Mouse (Mus musculus) regulatory T cell (primary cell): Measurements from ENCODE around the gene Sc5d.

ENCODE experiments used
- in situ Hi-C: fragments of 300-600 bp; cut with MboI, MseI; formaldehyde crosslinking; loops from one replicate; pipeline ENCODE4 v1.15.1; 2025; ENCODE audit warnings: high pct_unique_total_duplicates

Sc5d gene

GRCm38 (mm10) chr9:42264145-42264544 lies at the start of gene Sc5d:
Sc5d (minus strand) TSS chr9:42264256.
- in situ Hi-C loops: no loop called here

DNA sequence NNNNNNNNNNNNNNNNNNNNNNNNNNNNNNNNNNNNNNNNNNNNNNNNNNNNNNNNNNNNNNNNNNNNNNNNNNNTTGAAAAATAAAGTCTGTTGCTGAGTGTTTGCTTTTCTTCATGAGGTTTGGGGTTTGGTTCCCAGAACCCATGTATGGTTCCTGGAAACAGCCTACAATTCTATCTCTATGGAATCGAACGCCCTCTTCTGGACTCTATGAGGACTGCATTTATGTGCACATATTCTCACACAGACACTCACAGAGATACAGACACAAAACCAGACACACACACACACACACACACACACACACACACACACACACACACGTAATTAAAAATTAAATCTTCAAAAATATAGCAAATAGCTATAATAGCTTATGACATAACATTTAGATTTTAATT lies 47.3 kb upstream of the Sc5d start:
- in situ Hi-C loops: loop anchor here (5.0 kb wide), 1 partner anchor 84 kb away; no protein-coding TSS in a partner anchor

GRCm38 (mm10) chr9:42303894-42304293 lies 39.8 kb upstream of the Sc5d start:
- in situ Hi-C loops: no loop called here

DNA sequence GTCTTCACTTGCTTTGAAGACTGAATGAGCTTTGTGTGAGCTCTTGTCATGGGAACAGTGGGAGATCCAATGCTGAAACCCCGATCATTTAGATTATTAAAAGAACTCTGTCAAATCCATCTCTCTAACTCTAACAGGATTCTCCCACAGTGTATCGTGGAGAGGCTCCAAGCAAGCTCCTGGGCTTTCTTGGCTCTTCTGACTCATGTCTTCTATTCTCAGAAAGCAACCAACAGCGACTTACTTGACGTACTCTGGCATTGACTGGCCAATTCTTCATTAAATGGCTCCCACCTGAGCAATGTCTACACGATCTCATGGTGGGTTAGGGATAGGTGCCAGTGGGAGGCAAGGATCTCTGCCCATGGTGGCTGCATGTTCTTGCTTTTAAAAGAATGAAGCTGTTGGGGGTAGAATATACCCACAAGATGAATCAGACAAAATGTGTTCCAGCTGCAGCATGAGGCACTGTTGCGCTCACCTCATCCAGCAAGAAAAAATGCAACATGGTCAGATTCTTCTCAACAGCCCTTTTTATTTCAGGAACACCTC lies 37.1 kb upstream of the Sc5d start:
- in situ Hi-C loops: no loop called here

GRCm38 (mm10) chr9:42296297-42296922 lies 32.4 kb upstream of the Sc5d start:
- in situ Hi-C loops: no loop called here

DNA sequence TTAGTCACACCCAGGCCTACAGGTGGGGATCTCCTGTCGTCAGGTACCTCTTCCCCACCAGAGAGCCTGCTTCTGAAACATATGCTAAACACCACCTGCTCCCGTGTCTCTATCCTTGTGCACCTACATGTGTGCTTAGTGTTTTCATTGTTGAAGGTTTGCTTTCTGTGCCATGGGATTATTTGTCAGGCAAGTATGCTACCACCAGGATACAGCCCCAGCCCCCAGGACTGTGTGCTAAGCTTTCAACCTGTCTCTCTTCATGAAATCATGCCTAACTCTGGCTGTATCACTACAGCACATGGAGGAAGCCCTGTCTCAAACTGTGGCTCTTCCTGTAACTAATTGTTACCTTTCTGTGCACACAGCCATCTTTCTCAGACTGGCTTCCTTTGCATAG lies 30.1 kb upstream of the Sc5d start:
- in situ Hi-C loops: no loop called here

- in situ Hi-C loops: no loop called here
Measured at GRCm38 (mm10) chr9:42293596-42293995, 29.5 kb upstream of the Sc5d start.

- in situ Hi-C loops: no loop called here
Measured at GRCm38 (mm10) chr9:42293051-42293450, 29.0 kb upstream of the Sc5d start.

DNA sequence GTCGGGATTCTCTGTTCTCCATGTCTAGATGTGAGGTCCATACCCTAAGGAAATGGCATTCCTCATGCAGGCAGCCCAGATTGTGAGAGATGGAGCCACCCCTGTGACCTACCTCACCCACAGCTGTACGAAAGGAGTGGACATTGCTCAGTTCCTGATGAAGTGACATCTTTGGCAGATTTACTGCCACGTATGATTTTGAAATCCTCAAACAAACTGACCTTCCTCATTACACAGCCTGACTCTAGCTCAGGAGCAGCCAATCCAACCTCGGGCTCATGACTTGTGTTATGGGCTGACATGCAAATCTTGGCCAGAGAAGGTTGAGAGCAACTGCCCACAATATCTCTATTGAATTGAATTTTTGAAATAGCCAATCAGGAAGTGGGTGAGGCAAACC lies 15.6 kb upstream of the Sc5d start:
- in situ Hi-C loops: no loop called here

DNA sequence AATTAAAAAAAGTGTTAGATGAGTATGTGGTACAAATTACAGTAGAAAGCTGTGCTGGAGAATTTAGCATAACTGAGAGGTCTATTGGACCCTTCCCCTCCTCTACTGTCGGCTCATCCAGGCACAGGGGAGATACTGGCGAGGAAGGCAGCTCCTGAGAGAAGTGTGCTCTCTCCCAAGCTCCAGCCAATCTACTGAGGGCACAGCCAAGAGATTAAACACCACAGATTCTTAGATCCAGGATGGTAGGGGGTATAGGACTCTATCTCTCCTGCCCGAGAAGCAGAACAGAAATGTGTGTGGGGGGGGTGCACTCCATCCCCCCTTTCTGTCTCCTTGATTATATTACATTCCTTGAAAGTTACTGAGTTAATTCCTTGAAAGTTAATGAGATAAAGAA lies 14.0 kb upstream of the Sc5d start:
- in situ Hi-C loops: no loop called here

- in situ Hi-C loops: no loop called here
Measured at GRCm38 (mm10) chr9:42277606-42278005, 13.6 kb upstream of the Sc5d start.

GRCm38 (mm10) chr9:42277162-42277561 lies 13.1 kb upstream of the Sc5d start:
- in situ Hi-C loops: no loop called here

DNA sequence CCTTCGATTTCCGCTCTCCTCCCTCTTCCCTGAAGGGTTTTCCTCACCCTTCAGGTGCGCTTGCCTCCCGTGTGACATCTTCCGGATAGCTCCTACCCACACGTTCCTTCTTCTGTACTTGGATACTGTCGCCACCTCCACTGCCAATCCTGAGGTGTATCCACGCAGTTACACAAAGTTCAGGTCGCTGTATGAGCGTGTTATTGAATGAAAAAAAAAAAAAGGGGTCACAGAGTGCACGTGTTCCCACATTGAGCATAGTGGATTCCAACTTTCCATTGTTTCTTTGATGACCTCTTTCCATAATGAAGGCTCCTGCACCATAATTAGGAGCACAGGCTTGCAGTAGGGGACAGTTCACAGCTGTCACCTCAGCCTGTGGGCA lies 11.7 kb upstream of the Sc5d start:
- in situ Hi-C loops: no loop called here

DNA sequence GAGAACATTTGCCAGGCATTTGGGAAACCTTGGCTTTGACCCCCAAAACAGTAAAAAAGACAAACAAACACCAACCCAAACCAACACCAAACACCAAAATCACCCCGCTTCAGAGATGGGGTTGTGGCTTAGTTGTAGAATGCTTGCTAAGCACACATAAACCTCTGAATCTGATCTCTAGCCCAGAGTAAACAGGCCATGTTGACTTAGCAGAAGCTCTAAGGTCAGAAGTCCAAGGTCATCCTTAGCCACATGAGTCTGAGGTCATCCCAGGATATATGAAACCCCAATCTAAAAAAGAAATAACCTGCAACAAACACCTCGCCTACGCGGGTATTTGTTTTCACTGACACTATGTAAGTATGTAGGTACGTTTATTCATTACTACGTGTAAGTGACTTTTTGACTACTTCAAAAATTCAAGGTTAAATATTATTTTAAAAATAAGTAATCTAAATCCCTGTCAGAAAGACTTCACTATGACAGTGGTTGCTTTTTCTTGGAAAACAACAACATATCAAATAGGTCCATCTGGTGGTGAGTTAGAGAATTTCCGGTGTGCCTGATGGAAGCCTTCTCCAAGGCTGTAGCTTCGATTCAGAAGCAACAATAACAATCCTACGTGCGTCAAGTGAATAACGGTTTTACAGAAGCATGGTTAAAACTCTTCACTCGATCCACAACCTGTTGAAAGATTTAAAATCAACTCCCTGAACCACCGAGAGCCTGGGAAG lies 11.1 kb upstream of the Sc5d start:
- in situ Hi-C loops: no loop called here

DNA sequence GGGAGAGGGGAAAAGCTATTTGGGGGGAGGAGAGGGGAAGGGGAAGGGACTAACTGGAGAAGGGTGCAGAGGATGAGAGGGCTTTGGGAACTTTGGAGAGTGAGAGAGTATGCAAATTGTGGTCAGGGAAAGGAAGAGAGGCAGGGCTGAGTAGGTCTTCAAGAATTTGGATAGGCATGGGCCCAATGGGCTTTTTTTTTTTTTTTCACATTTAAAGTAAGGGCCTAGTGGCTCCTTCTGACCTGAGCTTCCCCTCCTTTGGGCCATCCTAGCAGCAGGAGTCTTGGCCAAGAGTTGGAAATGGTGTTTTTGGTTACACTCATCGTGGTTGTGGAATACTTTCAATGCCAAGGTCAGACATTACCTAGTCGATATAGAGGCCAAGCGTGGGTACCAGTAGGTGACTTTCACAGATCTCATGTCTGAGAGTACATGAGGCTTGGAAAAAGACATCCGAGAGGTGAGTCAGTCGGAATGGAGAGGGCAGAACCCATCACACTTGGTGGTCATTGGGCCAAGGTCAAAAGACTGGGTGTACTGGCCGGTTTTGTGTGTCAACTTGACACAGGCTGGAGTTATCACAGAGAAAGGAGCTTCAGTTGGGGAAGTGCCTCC lies 9.7 kb upstream of the Sc5d start:
- in situ Hi-C loops: no loop called here

GRCm38 (mm10) chr9:42273174-42273573 lies 9.1 kb upstream of the Sc5d start:
- in situ Hi-C loops: no loop called here

DNA sequence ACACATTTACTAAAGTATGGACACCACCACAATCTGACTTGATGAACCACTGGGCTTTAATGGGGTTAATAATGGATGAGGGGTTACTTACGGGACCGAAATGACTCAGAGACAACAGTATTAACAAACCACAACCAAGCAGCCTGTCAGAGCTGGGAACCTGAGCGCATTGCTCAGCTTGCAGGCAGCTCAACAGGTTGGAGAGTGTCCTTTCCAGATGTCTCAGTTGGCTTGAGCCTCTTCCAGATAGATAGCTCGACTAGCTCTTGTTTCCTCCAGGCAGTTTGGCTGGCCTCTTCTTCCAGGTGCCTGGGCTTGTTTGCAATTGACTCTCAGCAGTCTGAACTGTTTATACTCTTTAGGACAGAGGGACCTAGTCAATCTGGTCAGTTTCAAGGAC lies 8.6 kb upstream of the Sc5d start:
- in situ Hi-C loops: no loop called here

- in situ Hi-C loops: no loop called here
Measured at GRCm38 (mm10) chr9:42271456-42271855, 7.4 kb upstream of the Sc5d start.

GRCm38 (mm10) chr9:42270617-42271016 lies 6.6 kb upstream of the Sc5d start:
- in situ Hi-C loops: no loop called here

DNA sequence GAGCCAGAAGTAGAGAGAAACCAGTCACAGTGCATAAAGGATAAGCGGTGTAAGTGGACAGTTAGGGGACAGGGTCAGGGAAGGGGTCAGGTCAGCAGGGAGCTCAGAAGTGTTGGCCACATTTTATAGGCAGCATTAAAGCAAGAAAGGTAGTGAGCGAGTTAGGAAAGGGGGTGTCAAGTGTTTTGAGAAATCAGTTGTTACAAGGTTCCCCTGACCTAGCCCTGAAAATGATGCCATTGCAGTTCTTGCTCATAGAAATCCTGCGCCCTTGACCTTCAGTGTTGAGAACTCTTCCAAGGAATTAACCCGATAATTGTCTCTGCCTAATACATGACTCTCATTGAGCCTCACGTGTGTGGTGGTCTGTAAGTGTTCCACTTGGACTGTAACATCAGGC lies 6.0 kb upstream of the Sc5d start:
- in situ Hi-C loops: no loop called here

- in situ Hi-C loops: no loop called here
Measured at GRCm38 (mm10) chr9:42268371-42268770, 4.3 kb upstream of the Sc5d start.

GRCm38 (mm10) chr9:42265309-42265708 lies 1.3 kb upstream of the Sc5d start:
- in situ Hi-C loops: no loop called here

GRCm38 (mm10) chr9:42263709-42264111 lies 346 bp downstream of the Sc5d start:
- in situ Hi-C loops: no loop called here
